Mouse (Mus musculus) spleen, embryonic (tissue): ENCODE data around the gene 1700037C18Rik.
"Not testable (repeated sequence)": the region's sequence is repeated elsewhere in the genome, so short reads cannot be mapped to it uniquely, and the experiment has no call there.

Experiments used
- CTCF ChIA-PET: fragments of 350-600 bp; sonication (Branson Sonifier 250); formaldehyde crosslinking; loops from one replicate; lab custom pipeline; 2022; lab: Charles Lee

Gene 1700037C18Rik

DNA sequence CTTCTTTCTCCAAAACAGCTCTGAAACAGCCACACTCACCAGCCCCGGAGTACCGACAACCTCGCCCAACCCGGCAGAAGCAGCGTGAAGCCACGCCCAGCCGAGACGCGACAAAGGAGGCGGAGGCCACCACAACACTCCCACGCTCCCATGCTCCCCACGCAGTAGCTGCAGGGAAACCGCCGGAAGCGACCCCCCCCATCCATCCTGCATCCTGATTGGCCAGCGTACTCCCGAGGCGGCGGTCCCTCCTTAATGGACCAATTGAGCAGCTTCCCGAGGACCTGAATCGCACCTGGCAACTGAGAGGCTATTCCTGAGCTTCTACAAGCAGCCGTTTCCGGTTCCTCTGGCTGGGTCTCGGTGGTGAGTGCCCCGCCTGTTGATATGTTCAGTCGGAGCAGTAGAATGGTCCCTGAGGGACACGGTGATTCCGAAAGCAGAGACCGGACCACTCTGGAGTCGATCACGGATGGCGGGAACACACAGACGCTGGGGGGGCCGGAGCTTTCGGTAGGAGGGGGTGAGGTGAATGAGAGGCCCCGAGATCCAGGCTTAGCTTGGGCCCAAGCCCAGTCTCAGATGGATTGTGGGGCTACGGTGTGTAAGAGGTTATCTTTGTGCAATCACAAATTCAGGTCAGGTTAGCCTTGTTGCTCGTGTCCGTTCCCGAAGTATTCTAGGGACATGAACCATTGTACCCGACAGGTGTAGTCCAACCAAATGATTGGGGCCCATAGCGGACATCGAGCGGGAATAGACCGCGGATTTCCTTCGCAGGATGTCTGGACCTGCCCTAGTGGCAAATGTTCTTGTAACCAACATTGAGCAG is 36.1 kb downstream of the 1700037C18Rik start, which contains the start of gene Naa60:
Gene Naa60 (plus strand): TSS at position 160 of the 832 bp plus-strand sequence.
- CTCF ChIA-PET: interaction anchor here (0.5 kb wide), 1 partner anchor 12 kb away, joined by 4 read pairs; the partner anchor contains the start of genes Gm20695 and Zfp597

DNA sequence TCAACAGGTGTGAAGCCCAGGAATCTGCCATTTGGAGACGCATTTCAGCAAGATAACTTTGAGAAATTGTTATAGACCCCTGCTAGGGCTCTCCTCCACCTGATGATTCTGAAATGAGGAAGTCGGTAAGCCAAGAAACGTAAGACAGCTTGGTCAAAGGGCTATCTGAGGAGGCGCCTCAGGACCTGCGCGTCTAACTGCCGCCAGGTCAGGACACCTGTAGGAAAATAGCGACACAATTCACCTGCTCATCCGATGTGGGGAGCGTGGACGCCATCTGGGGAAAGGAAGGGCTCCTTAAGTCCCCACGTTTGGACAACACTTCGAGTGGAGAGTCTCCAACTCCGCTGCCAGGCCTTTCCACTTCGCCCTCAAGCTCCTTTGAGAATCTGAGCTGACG is 36.7 kb downstream of the 1700037C18Rik start:
- CTCF ChIA-PET: no interaction called here

DNA sequence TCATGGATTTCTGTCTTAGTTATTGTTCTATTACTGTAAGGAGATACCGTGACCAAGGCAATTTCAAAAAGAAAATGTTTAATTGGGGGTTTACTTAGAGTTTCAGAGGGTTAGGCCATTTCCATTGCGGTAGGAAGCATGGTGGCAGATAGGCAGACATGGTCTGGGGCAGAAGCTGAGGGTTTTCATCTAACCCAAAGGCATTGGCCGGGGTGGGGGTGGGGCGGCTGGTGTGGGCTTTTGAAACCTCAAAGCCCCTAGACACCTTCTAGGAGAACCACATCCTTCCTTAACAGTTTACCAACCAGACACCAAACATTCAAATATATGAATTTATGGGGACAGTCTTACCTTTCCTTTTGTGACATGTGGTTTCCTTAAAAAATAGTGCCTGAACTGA is 49.2 kb downstream of the 1700037C18Rik start:
- CTCF ChIA-PET: interaction anchor here (0.7 kb wide), 1 partner anchor 53 kb away, joined by 3 read pairs; no protein-coding TSS in a partner anchor

DNA sequence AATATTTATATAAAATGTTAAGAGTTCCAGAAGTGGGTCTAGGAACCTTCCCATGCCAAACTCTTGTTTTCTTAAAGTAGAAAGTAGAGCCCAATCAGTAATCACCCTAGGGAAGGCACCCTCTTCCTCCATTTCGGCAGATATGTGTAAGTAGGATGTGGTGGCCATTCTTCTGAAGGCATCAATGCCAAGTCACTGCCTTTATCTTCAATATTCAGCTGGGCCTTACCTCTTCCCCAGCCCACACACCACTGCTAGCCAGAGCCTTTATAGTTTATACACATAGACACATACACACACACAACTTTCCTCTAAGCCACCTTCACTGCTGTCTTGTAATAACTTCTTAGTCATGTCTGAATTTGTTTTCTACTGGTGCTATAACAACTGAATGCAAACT is 52.7 kb downstream of the 1700037C18Rik start:
- CTCF ChIA-PET: no interaction called here

DNA sequence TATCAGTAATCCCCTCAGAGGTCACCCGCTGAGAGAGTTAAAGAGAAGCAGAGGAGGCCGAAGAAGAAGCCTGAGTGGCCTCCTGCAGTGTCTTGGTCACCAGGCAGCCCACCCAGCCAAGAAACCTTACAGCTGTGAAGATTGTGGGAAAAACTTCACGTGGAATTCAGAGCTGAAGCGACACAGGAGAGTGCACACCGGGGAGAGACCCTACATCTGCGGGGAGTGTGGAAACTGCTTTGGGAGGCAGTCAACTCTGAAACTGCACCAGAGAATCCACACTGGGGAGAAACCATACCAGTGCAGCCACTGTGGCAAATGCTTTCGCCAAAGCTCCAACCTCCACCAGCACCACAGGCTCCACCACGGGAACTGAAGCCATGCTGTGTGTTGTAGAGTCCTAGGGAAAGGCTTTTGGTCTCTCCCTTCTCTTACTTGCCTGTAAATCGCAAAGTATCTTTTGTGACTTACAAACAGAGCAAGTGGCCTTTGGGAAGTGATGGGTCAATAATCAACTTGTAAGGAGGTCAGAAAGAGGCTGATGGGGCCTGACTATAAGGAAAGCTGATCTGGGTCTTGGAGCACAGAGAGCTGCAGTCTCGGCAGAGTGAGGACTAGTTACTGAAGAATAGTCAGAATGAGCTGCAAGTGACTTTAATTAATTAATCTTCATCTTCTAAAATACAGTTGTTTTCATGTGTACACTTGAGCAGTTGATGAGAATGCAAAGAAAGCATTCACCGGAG is 53.9 kb downstream of the 1700037C18Rik start:
- CTCF ChIA-PET: no interaction called here

DNA sequence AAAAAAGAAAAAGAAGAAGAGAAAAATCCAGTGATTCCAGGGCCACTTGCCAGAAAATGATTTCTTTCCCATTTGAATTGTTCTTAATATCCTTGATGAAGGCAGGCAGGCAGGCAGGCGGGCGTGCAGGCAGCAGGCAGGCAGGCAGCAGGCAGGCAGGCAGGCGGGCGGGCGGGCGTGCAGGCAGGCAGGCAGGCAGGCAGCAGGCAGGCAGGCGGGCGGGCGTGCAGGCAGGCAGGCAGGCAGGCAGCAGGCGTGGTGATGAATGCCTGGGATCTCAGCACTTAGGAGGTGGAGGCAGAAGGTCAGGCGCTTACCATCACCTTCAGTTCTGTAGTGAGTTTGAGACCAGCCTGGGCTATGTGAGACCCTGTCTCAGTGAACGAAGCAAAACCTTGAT is 55.9 kb downstream of the 1700037C18Rik start:
- CTCF ChIA-PET: no interaction called here

DNA sequence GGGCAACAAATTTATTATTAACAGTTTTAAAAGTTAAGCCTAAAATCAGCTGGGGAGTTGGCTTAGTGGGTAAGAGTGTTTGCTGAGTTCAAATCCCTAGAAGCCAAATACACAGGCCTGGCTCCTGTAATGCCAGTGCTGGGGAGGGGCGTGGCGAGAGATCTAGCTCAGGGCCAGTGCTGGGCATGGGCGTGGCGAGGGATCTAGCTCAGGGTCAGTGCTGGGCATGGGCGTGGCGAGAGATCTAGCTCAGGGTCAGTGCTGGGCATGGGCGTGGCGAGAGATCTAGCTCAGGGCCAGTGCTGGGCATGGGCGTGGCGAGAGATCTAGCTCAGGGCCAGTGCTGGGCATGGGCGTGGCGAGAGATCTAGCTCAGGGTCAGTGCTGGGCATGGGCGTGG is 57.2 kb downstream of the 1700037C18Rik start:
- CTCF ChIA-PET: not testable (repeated sequence)

DNA sequence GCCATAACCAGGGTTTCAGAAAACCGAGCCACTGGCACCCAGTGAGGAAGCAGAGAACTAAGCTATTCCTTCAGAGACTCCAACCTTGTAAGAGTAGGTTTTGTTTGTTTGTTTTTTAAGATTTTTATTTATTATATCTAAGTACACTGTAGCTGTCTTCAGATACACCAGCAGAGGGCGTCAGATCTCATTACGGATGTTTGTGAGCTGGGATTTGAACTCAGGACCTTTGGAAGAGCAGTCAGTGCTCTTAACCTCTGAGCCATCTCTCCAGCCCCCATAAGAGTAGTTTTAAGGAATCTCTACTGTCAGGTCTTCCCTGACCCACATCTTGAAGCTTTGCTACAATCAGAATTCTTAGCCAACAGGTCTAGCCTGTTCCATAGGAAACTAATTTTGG is 60.1 kb downstream of the 1700037C18Rik start:
- CTCF ChIA-PET: no interaction called here

DNA sequence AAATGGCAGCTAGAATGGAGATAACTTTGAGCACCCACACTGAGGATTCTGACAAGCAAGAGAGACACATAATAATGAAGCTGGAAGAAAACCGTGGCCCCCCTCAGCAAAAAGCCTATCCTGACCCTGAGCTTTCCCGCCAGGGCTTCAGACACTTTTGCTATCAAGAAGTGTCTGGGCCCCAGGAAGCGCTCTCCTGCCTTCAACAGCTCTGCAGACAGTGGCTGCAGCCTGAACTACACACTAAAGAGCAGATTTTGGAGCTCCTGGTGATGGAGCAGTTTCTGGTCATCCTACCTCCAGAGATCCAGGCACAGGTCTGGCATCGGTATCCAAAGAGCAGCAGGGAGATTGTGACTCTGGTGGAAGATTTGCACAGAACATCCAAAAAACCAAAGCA is 60.6 kb downstream of the 1700037C18Rik start:
- CTCF ChIA-PET: interaction anchor here (0.9 to 1.2 kb wide), 2 partner anchors 9 to 14 kb away, joined by 3 to 7 read pairs; no protein-coding TSS in a partner anchor

DNA sequence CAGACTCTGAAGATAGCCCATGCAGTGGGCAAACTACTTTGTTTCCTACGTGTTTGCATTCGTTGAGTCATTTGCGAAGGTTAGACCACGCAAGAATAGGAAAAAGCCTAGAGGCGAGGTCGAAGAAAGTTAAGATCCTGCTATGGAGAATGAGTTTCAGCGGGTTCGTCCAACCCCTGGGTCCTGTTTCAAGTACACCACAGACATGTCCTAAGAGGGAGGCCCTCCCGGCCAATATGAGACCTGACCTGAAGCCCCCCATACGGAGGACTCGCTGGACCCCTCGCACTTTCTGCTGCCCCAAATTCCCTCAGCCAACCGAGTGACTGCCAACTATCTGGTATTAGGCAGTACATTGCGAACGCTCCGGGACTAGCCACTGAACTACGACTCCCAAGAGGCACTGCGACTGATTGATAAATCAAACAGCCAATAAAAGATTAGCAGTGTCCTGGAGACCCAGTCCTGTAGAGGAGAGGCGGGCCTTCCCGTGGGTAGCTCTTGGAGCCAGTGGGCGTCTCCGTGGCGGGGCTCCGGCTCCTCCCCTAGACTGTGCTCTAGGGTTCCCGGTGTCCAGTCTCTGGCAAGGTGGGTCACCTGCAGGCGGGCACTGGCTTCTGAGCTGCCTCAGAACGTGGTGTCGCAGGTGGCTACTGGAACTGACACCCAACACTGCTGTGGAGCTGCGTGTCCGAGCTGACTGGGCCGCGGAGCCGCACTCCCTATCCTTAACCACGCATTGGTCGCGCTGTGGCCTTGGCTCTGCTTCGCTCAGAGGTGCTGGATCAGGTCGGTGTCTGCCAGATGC is 61.6 kb downstream of the 1700037C18Rik start, which contains the start of gene Zfp174:
Gene Zfp174 (plus strand): TSS at position 558 of the 808 bp plus-strand sequence.
- CTCF ChIA-PET: interaction anchor here (0.9 to 1.2 kb wide), 2 partner anchors 8 to 15 kb away, joined by 3 to 7 read pairs; no protein-coding TSS in a partner anchor
